Mouse (Mus musculus) heart, embryonic 11.5 days (tissue): ENCODE data around the gene Ftsj1. TPM values are rescaled to one million over a fixed set of nuclear protein-coding genes. Genes with fewer than 3 reads are reported as not detected.

ENCODE experiments used
- ATAC-seq: fragments of 200-750 bp; cut with Nextera tagmentation; replicated peaks from 2 replicates; pipeline ENCODE4 v1.8.0; 2017; ENCODE audit warnings: moderate library complexity; ENCODE audit not compliant: insufficient number of reproducible peaks, low FRiP score, low TSS enrichment
- H3K27ac ChIP-seq: fragments of 300-500 bp; sonication (generic); 2 replicates; pipeline ENCODE4 v1.5.1; 2014; ENCODE audit warnings: mild to moderate bottlenecking, low read depth, low read length
- H3K27me3 ChIP-seq: fragments of 300-500 bp; sonication (generic); 2 replicates; pipeline ENCODE4 v1.6.1; 2014; ENCODE audit warnings: mild to moderate bottlenecking, low read length, mixed read lengths; ENCODE audit not compliant: control insufficient read depth, insufficient read depth
- H3K36me3 ChIP-seq: fragments of 300-500 bp; sonication (generic); 2 replicates; pipeline ENCODE4 v1.6.1; 2014; ENCODE audit warnings: mild to moderate bottlenecking, low read length, moderate library complexity, mixed read lengths; ENCODE audit not compliant: control insufficient read depth, insufficient read depth
- H3K4me1 ChIP-seq: fragments of 300-500 bp; sonication (generic); 2 replicates; pipeline ENCODE4 v1.6.1; 2014; ENCODE audit warnings: low read length; ENCODE audit not compliant: control insufficient read depth, insufficient read depth
- H3K4me2 ChIP-seq: fragments of 300-500 bp; sonication (generic); 2 replicates; pipeline ENCODE4 v1.6.1; 2014; ENCODE audit warnings: mild to moderate bottlenecking, moderate library complexity
- H3K4me3 ChIP-seq: fragments of 300-500 bp; sonication (generic); 2 replicates; pipeline ENCODE4 v1.5.1; 2014; ENCODE audit warnings: low read depth, low read length
- H3K9ac ChIP-seq: fragments of 300-500 bp; sonication (generic); 2 replicates; pipeline ENCODE4 v1.6.1; 2014; ENCODE audit warnings: mild to moderate bottlenecking, low read depth, low read length, moderate library complexity
- H3K9me3 ChIP-seq: fragments of 300-500 bp; sonication (generic); replicated peaks from 2 replicates; pipeline ENCODE4 v1.6.1; 2016; ENCODE audit warnings: low read length; ENCODE audit not compliant: control insufficient read depth
- WGBS: fragments of 180-500 bp; shearing (Covaris S2); extraction: QIAGEN DNeasy Blood & Tissue Kit; methylation state at CpG from one replicate; pipeline ENCODE4 v1.1.7; 2014; ENCODE audit not compliant: insufficient replicate concordance; 5-methylcytosine and 5-hydroxymethylcytosine counted together
- polyA plus RNA-seq: library from polyadenylated mRNA; unstranded; fragments of >200 nt; fragmentation: Nextera tagmentation; extraction: Ambion mirVana; gene quantifications from 2 replicates; pipeline ENCODE4 v1.2.1, GENCODE M21; 2014

The Ftsj1 gene
- polyA plus RNA-seq = 25.1 and 26.1 TPM in 2 replicates

- Histone ChIP-seq H3K4me2 (peak within 1 kb of the TSS; percentile 70), H3K4me1 (no peaks in the 10 kb centered on the region), H3K27ac (0 out of 2 replicates have a peak within 1 kb of the TSS, but pooled peaks have one; percentile 64), H3K4me3 (peak within 1 kb of the TSS; percentile 56), H3K36me3 (no peaks in the 10 kb centered on the region), H3K9ac (peak within 1 kb of the TSS; percentile 69), H3K9me3 (no peaks in the 10 kb centered on the region), H3K27me3 (no peaks in the 10 kb centered on the region)
- peak; percentile 89 for ATAC-seq
- WGBS = 10% methylated on average over 45 of the region's 45 CpGs
Observed at GRCm38 (mm10) chrX:8252334-8253285, at the start of gene Ftsj1. Gene Ftsj1, minus strand, starts transcription at chrX:8252406.

GRCm38 (mm10) chrX:8288621-8289020, 36.4 kb upstream of the Ftsj1 start:
- Histone ChIP-seq H3K36me3 (no peaks in the 10 kb centered on the region), H3K4me1 (no peaks in the 10 kb centered on the region), H3K4me3 (no peak overlapping the region), H3K27me3 (no peaks in the 10 kb centered on the region), H3K9ac (no peak overlapping the region), H3K9me3 (no peaks in the 10 kb centered on the region), H3K27ac (no peak overlapping the region), H3K4me2 (no peak overlapping the region)
- no peak for ATAC-seq
- WGBS = 77% methylated on average over 5 of the region's 5 CpGs

GRCm38 (mm10) chrX:8274056-8274455, 21.9 kb upstream of the Ftsj1 start:
- WGBS = 79% methylated on average over 5 of the region's 5 CpGs
- Histone ChIP-seq H3K4me2 (no peak overlapping the region), H3K27ac (no peak overlapping the region), H3K4me3 (no peak overlapping the region), H3K4me1 (no peaks in the 10 kb centered on the region), H3K36me3 (no peaks in the 10 kb centered on the region), H3K27me3 (no peaks in the 10 kb centered on the region), H3K9ac (no peak overlapping the region), H3K9me3 (no peaks in the 10 kb centered on the region)
- ATAC-seq = no peak

- peak overlapping the region; percentile 61 for H3K4me2 ChIP-seq
- WGBS = 23% methylated on average over 10 of the region's 10 CpGs
Observed at GRCm38 (mm10) chrX:8272000-8272399, 19.8 kb upstream of the Ftsj1 start.

GRCm38 (mm10) chrX:8271083-8271820, 19.0 kb upstream of the Ftsj1 start, which contains the start of gene Slc38a5:
Gene Slc38a5, plus strand, starts transcription at chrX:8271133.
- no peaks in the 10 kb centered on the region for H3K9me3 ChIP-seq
- H3K4me1 ChIP-seq = no peaks in the 10 kb centered on the region
- H3K36me3 ChIP-seq = no peaks in the 10 kb centered on the region
- peak within 1 kb of the TSS; percentile 34 for H3K4me3 ChIP-seq
- no peak within 1 kb of the TSS for H3K27ac ChIP-seq
- H3K27me3 ChIP-seq = no peaks in the 10 kb centered on the region
- 14% methylated on average over 14 of the region's 15 CpGs for whole genome bisulfite sequencing
- peak within 1 kb of the TSS; percentile 61 for H3K4me2 ChIP-seq
- H3K9ac ChIP-seq = 0 out of 2 replicates have a peak within 1 kb of the TSS, but pooled peaks have one; percentile 43
- ATAC-seq = no peak

More at GRCm38 (mm10) chrX:8272000-8272399, 19.8 kb upstream of the Ftsj1 start:
- no peaks in the 10 kb centered on the region for H3K27me3 ChIP-seq
- H3K9me3 ChIP-seq = no peaks in the 10 kb centered on the region
- no peaks in the 10 kb centered on the region for H3K4me1 ChIP-seq
- 0 out of 2 replicates have a peak, but pooled peaks have one; percentile 55 for ATAC-seq
- H3K4me3 ChIP-seq = peak overlapping the region; percentile 34
- no peaks in the 10 kb centered on the region for H3K36me3 ChIP-seq
- no peak overlapping the region for H3K9ac ChIP-seq
- no peak overlapping the region for H3K27ac ChIP-seq

GRCm38 (mm10) chrX:8264222-8264621, 12.0 kb upstream of the Ftsj1 start:
- H3K4me2 ChIP-seq = no peak overlapping the region
- no peaks in the 10 kb centered on the region for H3K36me3 ChIP-seq
- no peaks in the 10 kb centered on the region for H3K9me3 ChIP-seq
- no peaks in the 10 kb centered on the region for H3K27me3 ChIP-seq
- H3K4me1 ChIP-seq = no peaks in the 10 kb centered on the region
- no peak overlapping the region for H3K27ac ChIP-seq
- H3K4me3 ChIP-seq = no peak overlapping the region
- 53% methylated on average over 3 of the region's 3 CpGs for WGBS
- ATAC-seq = no peak
- H3K9ac ChIP-seq = no peak overlapping the region

GRCm38 (mm10) chrX:8263156-8263804, 11.1 kb upstream of the Ftsj1 start:
- H3K9ac ChIP-seq = no peak overlapping the region
- no peaks in the 10 kb centered on the region for H3K27me3 ChIP-seq
- ATAC-seq = no peak
- H3K27ac ChIP-seq = no peak overlapping the region
- 66% methylated on average over 5 of the region's 5 CpGs for WGBS
- H3K4me3 ChIP-seq = no peak overlapping the region
- H3K36me3 ChIP-seq = no peaks in the 10 kb centered on the region
- no peaks in the 10 kb centered on the region for H3K9me3 ChIP-seq
- no peaks in the 10 kb centered on the region for H3K4me1 ChIP-seq
- H3K4me2 ChIP-seq = no peak overlapping the region

GRCm38 (mm10) chrX:8259478-8259877, 7.3 kb upstream of the Ftsj1 start:
- H3K4me3 ChIP-seq = no peak overlapping the region
- H3K4me1 ChIP-seq = no peaks in the 10 kb centered on the region
- WGBS = 80% methylated on average over 12 of the region's 12 CpGs
- no peaks in the 10 kb centered on the region for H3K27me3 ChIP-seq
- no peak overlapping the region for H3K4me2 ChIP-seq
- no peak overlapping the region for H3K9ac ChIP-seq
- ATAC-seq = no peak
- H3K9me3 ChIP-seq = no peaks in the 10 kb centered on the region
- H3K36me3 ChIP-seq = no peaks in the 10 kb centered on the region
- H3K27ac ChIP-seq = no peak overlapping the region
